Mouse (Mus musculus): ENCODE data around the gene Lrguk. TPM values are rescaled to one million over a fixed set of nuclear protein-coding genes. Genes with fewer than 3 reads are reported as not detected.

The Lrguk gene
- total RNA-seq (2021): 1 to 10 TPM; 1.8 to 2.3 TPM
- long read RNA-seq: 0 reads

GRCm38 (mm10) chr6:34028933-34029745 lies at the start of gene Lrguk:
Gene Lrguk, plus strand, starts transcription at chr6:34029448.
- DNase-seq (ENCODE audit: low spot score in 2 of 2): peak; percentile 82 to 92

DNA sequence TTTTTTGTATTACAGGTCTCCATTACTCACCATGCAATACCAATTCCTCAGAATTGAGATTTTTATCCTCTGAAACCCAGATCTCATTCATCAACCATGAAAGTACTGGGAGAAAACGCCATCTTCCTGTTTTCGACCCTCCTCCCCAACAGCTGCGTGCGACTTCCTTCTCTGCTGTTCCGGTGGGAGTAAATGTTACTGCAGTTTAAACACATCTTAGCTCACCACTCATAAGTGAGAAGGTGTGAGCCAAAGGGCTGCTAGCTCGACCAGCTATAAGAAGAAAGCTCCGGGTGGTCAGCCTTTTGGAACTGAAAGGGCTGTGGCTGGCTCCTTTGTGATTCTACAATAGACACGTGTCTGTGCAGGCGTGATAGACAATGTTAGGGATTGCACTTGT lies 46.5 kb upstream of the Lrguk start:
- DNase-seq (ENCODE audit: low spot score in 2 of 2): no peak

GRCm38 (mm10) chr6:33987132-33987531 lies 42.1 kb upstream of the Lrguk start:
- DNase-seq (ENCODE audit: low spot score in 2 of 2): no peak

DNA sequence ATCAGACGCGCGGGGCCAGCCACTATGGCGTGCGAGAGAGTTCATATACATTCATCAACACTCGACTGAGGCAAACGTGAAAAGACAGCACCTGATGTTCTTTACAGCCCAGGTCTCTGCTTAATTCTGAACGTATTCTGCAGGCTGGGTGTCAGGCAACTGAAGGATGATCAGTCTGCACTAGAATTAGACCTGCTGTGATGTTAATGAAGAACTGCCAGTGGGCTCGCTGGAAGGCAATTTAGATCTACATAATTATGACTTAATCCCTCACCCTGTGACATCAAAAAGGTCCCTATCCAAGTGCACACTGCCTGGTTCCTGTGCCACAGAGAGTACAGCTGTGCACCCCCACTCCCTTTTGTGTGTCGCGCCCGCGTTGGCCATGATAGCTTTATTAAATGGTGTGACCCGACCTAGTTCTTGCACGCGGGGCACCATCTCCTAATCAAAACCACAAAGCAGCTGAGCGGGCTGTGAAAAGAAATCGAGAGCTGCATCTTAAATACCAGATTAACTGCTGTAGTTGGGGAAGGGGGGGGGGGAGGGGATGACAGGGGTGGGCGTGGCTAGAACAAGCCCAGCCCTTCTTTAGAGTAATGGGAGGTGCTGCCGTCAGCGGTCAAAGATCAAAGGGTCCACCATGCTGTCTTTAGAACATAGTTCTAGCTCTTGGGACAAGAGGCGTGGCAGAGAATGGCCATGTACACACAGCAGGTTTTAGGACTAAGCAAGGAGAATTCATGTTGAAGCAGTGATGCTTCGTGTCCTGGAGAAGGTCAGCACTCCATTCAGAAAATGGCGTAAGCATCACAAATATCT lies 36.8 kb upstream of the Lrguk start:
- DNase-seq (ENCODE audit: low spot score in 2 of 2): peak in 1 of 2 experiments; percentile 21

DNA sequence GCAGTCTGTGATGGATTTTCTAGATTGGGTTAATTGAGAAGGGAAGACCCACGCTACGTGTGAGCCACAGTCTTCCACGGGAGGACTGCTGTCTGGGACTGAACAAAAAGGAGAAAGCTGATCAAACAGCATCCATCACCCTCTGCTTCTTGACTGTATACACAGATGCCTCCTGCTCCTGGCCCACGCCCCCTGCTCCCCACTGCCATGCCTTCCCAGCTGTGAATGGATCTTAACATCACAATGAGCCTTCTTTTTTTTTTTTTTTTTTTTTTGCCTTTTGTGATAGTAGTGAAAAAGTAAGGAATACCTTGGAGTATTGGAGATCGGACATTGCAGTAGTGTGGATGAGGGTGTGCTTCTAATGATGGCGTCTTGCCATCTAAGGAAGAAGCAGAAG lies 35.4 kb upstream of the Lrguk start:
- DNase-seq (ENCODE audit: low spot score in 2 of 2): no peak

DNA sequence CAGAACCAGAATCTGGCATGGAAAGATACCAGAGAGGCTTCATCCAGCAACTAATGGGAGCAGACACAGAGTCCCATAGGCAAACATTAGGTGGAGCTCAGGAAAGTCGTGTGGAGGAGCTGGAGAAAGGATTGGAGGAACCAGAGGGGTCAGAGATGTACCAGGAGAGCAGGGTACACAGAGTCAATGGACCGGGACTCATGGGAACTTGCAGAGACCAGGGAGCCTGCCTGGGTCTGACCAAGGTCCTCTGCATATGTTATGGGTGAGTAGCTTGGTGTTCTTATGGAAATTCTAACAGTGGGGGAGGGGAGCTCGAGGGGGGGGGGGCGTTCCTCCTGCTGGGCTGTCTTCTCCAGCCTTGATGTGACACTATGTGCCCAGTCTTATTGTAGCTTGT lies 30.7 kb upstream of the Lrguk start:
- DNase-seq (ENCODE audit: low spot score in 2 of 2): no peak

DNA sequence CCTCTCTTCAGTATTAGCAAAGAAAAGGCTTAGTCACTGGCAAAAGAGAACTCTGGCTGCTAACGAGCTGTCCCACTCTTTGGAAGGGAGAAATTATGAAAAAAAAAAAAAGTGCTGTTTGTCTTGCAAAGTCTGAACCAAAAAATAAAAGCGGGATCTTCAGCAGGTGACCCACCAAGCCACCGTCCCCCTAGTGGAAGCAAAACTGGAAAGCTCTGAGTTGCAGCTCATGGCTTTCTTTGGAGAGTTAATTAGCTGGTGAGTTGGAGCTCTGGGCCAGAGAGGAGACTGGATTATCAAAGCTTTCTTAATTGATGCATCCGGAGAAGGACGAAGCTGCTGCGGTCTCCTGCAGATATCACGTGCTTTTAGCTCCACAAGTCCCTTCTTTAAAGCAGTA lies 29.7 kb upstream of the Lrguk start:
- DNase-seq (ENCODE audit: low spot score in 2 of 2): no peak

DNA sequence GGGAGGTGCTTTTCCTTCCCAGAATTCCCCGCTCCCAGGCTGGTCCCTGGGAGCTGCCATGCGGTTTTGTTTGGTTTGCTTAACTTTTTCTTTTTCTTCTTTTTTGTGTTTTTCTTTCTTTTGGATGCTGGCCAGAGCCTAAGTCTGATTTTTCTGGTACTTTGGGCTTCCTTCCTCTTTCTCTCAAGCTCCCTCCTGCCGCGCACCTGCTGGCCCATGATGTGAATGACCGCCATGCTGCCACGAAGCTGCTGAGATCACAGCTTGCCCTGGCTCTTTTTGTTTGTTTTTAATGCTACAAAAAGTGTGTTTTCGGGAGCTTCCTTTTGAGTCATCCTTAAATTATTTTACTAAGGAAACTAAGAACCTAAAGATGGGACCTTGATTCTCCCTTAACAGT lies 28.6 kb upstream of the Lrguk start:
- no peak for DNase-seq (ENCODE audit: low spot score in 2 of 2)

DNA sequence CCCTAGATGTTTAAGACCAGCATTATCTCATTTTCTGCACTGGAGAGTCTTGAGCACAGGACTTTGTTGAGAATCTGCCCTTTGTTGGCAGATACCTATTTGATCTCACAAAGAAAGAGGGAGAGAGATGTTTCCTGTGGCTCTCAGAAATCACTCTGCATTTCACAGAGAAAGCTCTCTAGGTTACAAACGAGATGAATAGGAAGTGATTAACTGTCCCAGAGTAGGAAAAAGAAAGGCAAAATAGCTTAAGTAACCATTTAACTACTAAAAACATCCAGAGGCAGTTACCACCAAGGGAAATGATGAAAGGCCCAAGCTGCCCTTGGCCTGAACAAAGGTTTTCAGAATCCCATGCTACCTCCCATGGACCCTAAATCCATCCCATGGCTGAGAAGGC lies 26.2 kb upstream of the Lrguk start:
- DNase-seq (ENCODE audit: low spot score in 2 of 2): no peak

DNA sequence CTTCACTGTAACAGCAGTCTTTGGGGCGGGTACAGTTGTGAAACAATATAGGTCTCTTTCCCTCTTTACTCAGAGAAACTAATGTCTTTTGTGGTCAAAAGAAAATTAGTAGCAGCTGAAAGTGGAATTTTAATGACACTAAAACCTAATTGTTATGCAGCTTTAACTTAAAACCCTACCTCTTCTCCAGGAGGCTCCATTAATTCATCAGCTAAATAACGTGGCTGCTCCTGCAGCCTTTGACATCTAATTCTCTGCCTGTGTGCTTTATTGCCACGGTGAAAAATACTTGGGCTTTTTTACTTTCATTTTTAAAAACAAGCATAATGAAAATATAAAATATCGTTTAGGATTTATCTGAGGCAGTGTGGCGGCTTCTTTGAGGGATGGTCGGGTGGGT lies 15.8 kb upstream of the Lrguk start:
- no peak for DNase-seq (ENCODE audit: low spot score in 2 of 2)

DNA sequence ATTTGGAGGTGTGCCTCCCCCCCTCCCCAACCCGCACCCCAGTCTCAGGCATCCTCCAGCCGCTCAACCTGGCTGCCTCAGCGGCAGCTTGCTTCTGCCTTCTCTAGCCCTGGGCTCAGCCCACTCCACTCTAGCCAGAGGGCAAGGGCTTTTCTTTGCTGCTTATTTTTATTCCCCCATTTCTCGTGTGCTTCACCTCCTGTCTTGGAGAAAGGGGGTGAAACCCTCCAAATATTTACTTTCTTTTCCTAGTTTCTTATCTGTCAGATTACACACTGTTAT lies 439 bp downstream of the Lrguk start:
- no peak for DNase-seq (ENCODE audit: low spot score in 2 of 2)

- no peak for DNase-seq (ENCODE audit: low spot score in 2 of 2)
These were observed 4.8 kb downstream of the Lrguk start for GRCm38 (mm10) chr6:34034096-34034495.

DNA sequence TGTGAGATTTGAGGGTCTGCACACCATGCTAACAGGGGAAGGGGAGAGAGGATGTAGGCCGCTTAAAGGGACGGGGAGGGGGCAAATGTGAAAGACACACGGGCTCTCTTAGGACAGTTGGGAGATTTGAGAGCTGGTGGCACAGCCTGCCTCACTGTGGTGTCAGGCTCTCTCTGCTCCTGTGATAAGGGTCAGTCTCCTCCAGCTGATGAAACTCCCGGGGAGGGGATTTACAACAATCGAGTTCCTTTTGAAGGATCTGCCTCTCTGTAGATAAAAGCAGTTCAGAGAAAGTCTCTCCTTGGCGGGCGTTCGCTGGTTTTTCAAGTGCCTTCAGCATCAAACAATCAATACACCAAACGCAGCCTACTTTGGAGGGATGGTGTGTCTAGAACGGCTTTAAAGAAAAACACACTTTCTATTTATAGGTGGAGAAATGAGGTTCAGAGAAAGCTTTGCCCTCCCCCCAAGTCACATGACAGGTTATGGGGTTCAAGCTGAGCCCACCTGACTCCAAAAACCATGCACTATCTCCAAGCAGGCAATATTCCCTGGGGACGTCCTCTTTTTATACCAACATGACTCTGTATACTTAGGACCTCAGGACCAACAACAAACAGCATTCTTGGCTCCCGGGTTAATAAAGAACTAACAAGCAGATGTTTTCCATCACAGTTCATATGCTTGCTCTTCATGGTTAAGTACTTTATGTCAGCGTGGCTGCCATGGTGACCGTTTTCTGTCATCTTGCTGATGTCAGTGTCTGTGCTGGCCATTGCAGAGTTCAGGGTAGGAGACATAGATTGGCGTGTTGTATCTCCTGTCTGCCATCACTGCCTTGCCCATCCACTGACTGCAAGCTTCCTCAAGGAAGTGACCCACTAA lies 5.6 kb downstream of the Lrguk start:
- no peak for DNase-seq (ENCODE audit: low spot score in 2 of 2)

GRCm38 (mm10) chr6:34040624-34041235 lies 11.5 kb downstream of the Lrguk start:
- peak; percentile 74 to 93 for DNase-seq (ENCODE audit: low spot score in 2 of 2)

DNA sequence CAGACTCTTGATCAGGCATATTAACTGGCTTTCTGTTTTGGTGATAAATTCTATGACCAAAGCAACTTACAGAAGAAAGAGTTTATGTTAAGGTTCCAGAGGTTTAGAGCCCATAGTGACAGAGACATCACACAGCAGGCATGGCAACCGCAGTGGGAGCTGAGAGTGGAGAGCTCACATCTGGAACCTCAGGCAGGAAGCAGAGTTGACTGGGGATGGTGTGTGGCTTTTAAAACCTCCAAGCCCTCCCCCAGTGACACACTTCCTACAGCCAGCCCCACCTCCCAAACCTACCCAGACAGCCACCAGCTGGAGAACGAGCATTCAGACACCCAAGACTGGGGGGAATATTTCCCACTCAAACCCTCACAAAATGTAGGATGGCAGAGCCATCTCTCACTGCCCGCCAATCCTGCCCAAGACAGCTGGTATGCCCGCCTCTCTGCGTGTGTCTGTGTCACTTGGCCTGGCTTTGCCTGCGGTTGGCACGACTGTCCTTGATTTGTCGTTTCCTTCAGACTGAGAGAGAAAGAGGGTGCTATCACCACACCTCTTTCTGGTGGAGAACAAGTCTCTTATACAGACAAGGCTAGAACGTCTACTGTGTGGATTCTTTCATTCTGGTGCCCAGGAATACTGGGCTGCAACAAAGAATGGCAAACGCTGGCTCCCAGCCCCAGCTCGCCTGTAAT lies 12.5 kb downstream of the Lrguk start:
- no peak for DNase-seq (ENCODE audit: low spot score in 2 of 2)

- DNase-seq (ENCODE audit: low spot score in 2 of 2): no peak
These were observed 15.1 kb downstream of the Lrguk start for GRCm38 (mm10) chr6:34044228-34044811.

- no peak for DNase-seq (ENCODE audit: low spot score in 2 of 2)
These were observed 15.7 kb downstream of the Lrguk start for GRCm38 (mm10) chr6:34044846-34045540.

DNA sequence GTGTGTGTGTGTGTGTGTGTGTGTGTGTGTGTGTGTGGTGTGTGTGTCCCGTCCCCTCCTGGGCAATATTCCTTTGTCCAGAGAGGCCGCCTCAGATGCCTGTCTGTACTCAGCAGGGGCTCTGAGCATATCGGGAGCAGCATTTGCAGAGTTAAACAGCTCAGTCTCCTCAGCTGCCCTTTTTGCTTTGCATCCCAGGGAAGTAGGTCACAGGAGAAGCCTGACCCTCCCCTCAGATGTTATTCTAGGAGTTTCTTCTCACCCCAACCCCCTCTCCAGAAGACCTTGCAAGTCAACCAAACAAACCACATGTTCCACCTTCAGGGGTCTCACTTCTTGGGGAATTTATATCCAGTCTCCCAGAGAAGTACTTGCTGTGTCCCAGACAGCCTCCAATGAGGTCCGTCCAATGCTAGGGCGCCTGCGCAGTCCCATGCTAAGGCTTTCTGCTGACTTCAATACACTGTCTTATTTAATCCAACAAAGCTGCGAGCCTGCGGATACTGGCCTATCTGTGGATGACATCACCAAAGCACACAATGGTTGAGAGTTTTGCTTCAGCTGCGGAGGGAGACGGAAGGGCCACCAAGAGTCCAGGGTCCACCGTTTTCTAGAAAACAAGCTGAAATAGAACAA lies 17.4 kb downstream of the Lrguk start:
- DNase-seq (ENCODE audit: low spot score in 2 of 2): no peak

- DNase-seq (ENCODE audit: low spot score in 2 of 2): no peak
These were observed 20.2 kb downstream of the Lrguk start for GRCm38 (mm10) chr6:34049433-34049832.
